Mouse (Mus musculus): ENCODE results near the gene Rpl35a. TPM values are rescaled to one million over a fixed set of nuclear protein-coding genes. Genes with fewer than 3 reads are reported as not detected.

Rpl35a gene
- polyA plus RNA-seq, 2 experiments: 1,006 to 1,399 TPM

DNA sequence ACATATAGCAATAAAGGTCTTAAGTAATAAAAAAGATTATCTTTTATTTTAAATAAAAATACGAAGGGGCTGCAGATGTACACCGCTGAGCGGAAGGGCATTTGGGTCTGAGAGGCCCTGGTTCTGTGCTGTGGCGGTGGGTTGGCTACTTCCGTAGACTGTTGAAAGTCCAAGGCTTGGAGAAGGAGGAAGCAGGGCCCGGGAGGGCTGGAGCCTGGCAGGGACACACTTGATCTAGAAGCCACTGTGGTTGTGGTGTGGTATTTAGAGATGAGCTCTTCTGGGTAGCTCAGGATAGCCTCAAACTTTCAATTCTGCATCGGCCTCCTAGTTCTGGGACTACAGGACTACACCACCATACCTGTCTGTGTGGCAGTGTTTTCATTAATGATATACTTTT, 23.8 kb downstream of the Rpl35a start:
- Histone ChIP-seq H3K4me3 (replicated peaks; ENCODE audit: low read length) (no peak overlapping the region), H3K9me3 (ENCODE audit: control insufficient read depth, low read length) (no peaks in the 10 kb centered on the region), H3K36me3 (ENCODE audit: control insufficient read depth, insufficient read depth, low read length) (peaks cover 9% of the 10 kb centered on the region; the same call in 1 of the 2 replicates), H3K27ac (replicated peaks; ENCODE audit: low read depth, low read length) (no peak overlapping the region), H3K4me2 (replicated peaks; ENCODE audit: low read depth, low read length, severe bottlenecking) (no peak overlapping the region), H3K27me3 (ENCODE audit: control insufficient read depth, insufficient read depth, low read length) (no peaks in the 10 kb centered on the region), H3K4me1 (ENCODE audit: control insufficient read depth, insufficient read depth, low read length) (no peaks in the 10 kb centered on the region), H3K9ac (ENCODE audit: low read depth, low read length, severe bottlenecking) (no peak overlapping the region)
- TF ChIP-seq POLR2A (IDR thresholded peaks at IDR 0.05; ENCODE audit: borderline replicate concordance, extremely low read depth, insufficient read depth, insufficient read length): no peak
- no peak for ATAC-seq (ENCODE audit: low FRiP score, low read depth)
- WGBS: 90% methylated on average over 7 of the region's 7 CpGs
- DNase-seq (ENCODE audit: low spot score): no peak

DNA sequence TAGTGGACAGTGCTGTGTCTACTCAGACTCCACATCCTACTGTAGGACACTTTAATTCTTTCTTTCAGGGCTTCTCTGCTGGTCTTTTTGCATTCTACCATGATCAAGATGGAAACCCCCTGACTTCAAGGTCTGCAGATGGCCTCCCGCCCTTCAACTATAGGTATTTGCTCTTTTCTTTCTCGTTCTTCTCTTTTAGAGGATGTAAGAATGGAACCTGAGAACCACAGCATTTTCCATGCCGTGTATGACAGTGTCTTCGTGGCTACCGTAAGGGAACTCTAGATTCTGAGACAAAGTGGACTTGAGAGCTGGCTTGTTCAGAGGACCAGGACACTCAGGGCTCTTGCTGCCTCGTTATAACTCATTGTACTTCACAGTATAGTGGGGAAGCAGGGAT, 26.7 kb downstream of the Rpl35a start:
- Histone ChIP-seq H3K27ac (replicated peaks; ENCODE audit: low read depth, low read length) (no peak overlapping the region), H3K4me3 (replicated peaks; ENCODE audit: low read length) (no peak overlapping the region), H3K4me1 (ENCODE audit: control insufficient read depth, insufficient read depth, low read length) (no peaks in the 10 kb centered on the region), H3K4me2 (replicated peaks; ENCODE audit: low read depth, low read length, severe bottlenecking) (no peak overlapping the region), H3K9me3 (ENCODE audit: control insufficient read depth, low read length) (no peaks in the 10 kb centered on the region), H3K36me3 (ENCODE audit: control insufficient read depth, insufficient read depth, low read length) (peaks cover 9% of the 10 kb centered on the region; the same call in 1 of the 2 replicates), H3K9ac (ENCODE audit: low read depth, low read length, severe bottlenecking) (no peak overlapping the region), H3K27me3 (ENCODE audit: control insufficient read depth, insufficient read depth, low read length) (no peaks in the 10 kb centered on the region)
- TF ChIP-seq POLR2A (IDR thresholded peaks at IDR 0.05; ENCODE audit: borderline replicate concordance, extremely low read depth, insufficient read depth, insufficient read length): no peak
- no peak for DNase-seq (ENCODE audit: low spot score)
- 93% methylated on average over 6 of the region's 6 CpGs for WGBS
- no peak for ATAC-seq (ENCODE audit: low FRiP score, low read depth)

GRCm38 (mm10) chr16:33083996-33084395, 27.7 kb downstream of the Rpl35a start:
- WGBS: 73% methylated on average over 2 of the region's 2 CpGs
- no peak for ATAC-seq (ENCODE audit: low FRiP score, low read depth)
- H3K27ac ChIP-seq (replicated peaks; ENCODE audit: low read depth, low read length): no peak overlapping the region
- H3K4me2 ChIP-seq (replicated peaks; ENCODE audit: low read depth, low read length, severe bottlenecking): no peak overlapping the region
- H3K4me1 ChIP-seq (ENCODE audit: control insufficient read depth, insufficient read depth, low read length): no peaks in the 10 kb centered on the region
- H3K36me3 ChIP-seq (ENCODE audit: control insufficient read depth, insufficient read depth, low read length): peaks cover 15% of the 10 kb centered on the region; the same call in 1 of the 2 replicates
- H3K9ac ChIP-seq (ENCODE audit: low read depth, low read length, severe bottlenecking): no peak overlapping the region
- no peaks in the 10 kb centered on the region for H3K27me3 ChIP-seq (ENCODE audit: control insufficient read depth, insufficient read depth, low read length)
- TF ChIP-seq POLR2A (IDR thresholded peaks at IDR 0.05; ENCODE audit: borderline replicate concordance, extremely low read depth, insufficient read depth, insufficient read length): no peak
- H3K9me3 ChIP-seq (ENCODE audit: control insufficient read depth, low read length): no peaks in the 10 kb centered on the region
- no peak overlapping the region for H3K4me3 ChIP-seq (replicated peaks; ENCODE audit: low read length)
- no peak for DNase-seq (ENCODE audit: low spot score)

GRCm38 (mm10) chr16:33085666-33086065, 29.4 kb downstream of the Rpl35a start:
- no peak overlapping the region for H3K4me2 ChIP-seq (replicated peaks; ENCODE audit: low read depth, low read length, severe bottlenecking)
- peaks cover 15% of the 10 kb centered on the region; the same call in 1 of the 2 replicates for H3K36me3 ChIP-seq (ENCODE audit: control insufficient read depth, insufficient read depth, low read length)
- no peaks in the 10 kb centered on the region for H3K27me3 ChIP-seq (ENCODE audit: control insufficient read depth, insufficient read depth, low read length)
- no peak for ATAC-seq (ENCODE audit: low FRiP score, low read depth)
- no peak overlapping the region for H3K4me3 ChIP-seq (replicated peaks; ENCODE audit: low read length)
- no peak for DNase-seq (ENCODE audit: low spot score)
- H3K4me1 ChIP-seq (ENCODE audit: control insufficient read depth, insufficient read depth, low read length): no peaks in the 10 kb centered on the region
- no peaks in the 10 kb centered on the region for H3K9me3 ChIP-seq (ENCODE audit: control insufficient read depth, low read length)
- H3K9ac ChIP-seq (ENCODE audit: low read depth, low read length, severe bottlenecking): no peak overlapping the region
- 82% methylated on average over 8 of the region's 8 CpGs for WGBS
- no peak overlapping the region for H3K27ac ChIP-seq (replicated peaks; ENCODE audit: low read depth, low read length)
- TF ChIP-seq POLR2A (IDR thresholded peaks at IDR 0.05; ENCODE audit: borderline replicate concordance, extremely low read depth, insufficient read depth, insufficient read length): no peak

MicroRNAs encoded within 50 kb of the gene (microRNA counts, 519-probe panel; counts per million panel counts)
- microRNA mmu-miR-1947: not detected

Small RNA genes lying within 50 kb of the gene (microRNA-seq; reads per million reads assigned to microRNA genes)
- gene Gm22231 (not detected), gene Mir1947 (2.3 reads per million, percentile 3 among the genes with 10 or more reads in this experiment)

Other genes starting within 250 kb of the Rpl35a start
- gene Smbd1, start 246.0 kb upstream of the Rpl35a start, polyA plus RNA-seq (2012; rRNA removed): not detected in 2 replicates
- gene Smbd1, start 246.0 kb upstream of the Rpl35a start, polyA plus RNA-seq (2014; fragmentation: Nextera tagmentation; extraction: Ambion mirVana): not detected in 2 replicates
- 43.3 and 47.2 TPM in 2 replicates for gene Fyttd1, start 179.0 kb upstream of the Rpl35a start, polyA plus RNA-seq (2012; rRNA removed)
- 113 and 128 TPM in 2 replicates for gene Fyttd1, start 179.0 kb upstream of the Rpl35a start, polyA plus RNA-seq (2014; fragmentation: Nextera tagmentation; extraction: Ambion mirVana)
- 35.7 and 42.7 TPM in 2 replicates for gene Rubcn, start 178.7 kb upstream of the Rpl35a start, polyA plus RNA-seq (2012; rRNA removed)
- 19.6 and 20.3 TPM in 2 replicates for gene Rubcn, start 178.7 kb upstream of the Rpl35a start, polyA plus RNA-seq (2014; fragmentation: Nextera tagmentation; extraction: Ambion mirVana)
- gene Lrch3, start 142.4 kb upstream of the Rpl35a start, polyA plus RNA-seq (2012; rRNA removed): 56.3 and 68.0 TPM in 2 replicates
- 24.9 and 30.4 TPM in 2 replicates for gene Lrch3, start 142.4 kb upstream of the Rpl35a start, polyA plus RNA-seq (2014; fragmentation: Nextera tagmentation; extraction: Ambion mirVana)
- gene Iqcg, start 235 bp upstream of the Rpl35a start, polyA plus RNA-seq (2012; rRNA removed): 0.29 and 1.1 TPM in 2 replicates
- 0.95 and 2.1 TPM in 2 replicates for gene Iqcg, start 235 bp upstream of the Rpl35a start, polyA plus RNA-seq (2014; fragmentation: Nextera tagmentation; extraction: Ambion mirVana)
- gene Lmln, start 6.1 kb downstream of the Rpl35a start, polyA plus RNA-seq (2012; rRNA removed): 3.5 and 3.6 TPM in 2 replicates
- gene Lmln, start 6.1 kb downstream of the Rpl35a start, polyA plus RNA-seq (2014; fragmentation: Nextera tagmentation; extraction: Ambion mirVana): 1.7 and 1.9 TPM in 2 replicates
- gene Osbpl11, start 128.6 kb downstream of the Rpl35a start, polyA plus RNA-seq (2012; rRNA removed): 14.6 and 15.4 TPM in 2 replicates
- 20.6 and 23.8 TPM in 2 replicates for gene Osbpl11, start 128.6 kb downstream of the Rpl35a start, polyA plus RNA-seq (2014; fragmentation: Nextera tagmentation; extraction: Ambion mirVana)
- 37.8 and 43.0 TPM in 2 replicates for gene Snx4, start 195.0 kb downstream of the Rpl35a start, polyA plus RNA-seq (2012; rRNA removed)
- gene Snx4, start 195.0 kb downstream of the Rpl35a start, polyA plus RNA-seq (2014; fragmentation: Nextera tagmentation; extraction: Ambion mirVana): 95.6 and 96.6 TPM in 2 replicates